Mouse (Mus musculus): ENCODE measurements around the gene Prps1l3. TPM values are rescaled to one million over a fixed set of nuclear protein-coding genes. Genes with fewer than 3 reads are reported as not detected.

The Prps1l3 gene
- total and polyA plus RNA-seq, 3 experiments = 5.8 to 20.4 (median 18.5) TPM

DNA sequence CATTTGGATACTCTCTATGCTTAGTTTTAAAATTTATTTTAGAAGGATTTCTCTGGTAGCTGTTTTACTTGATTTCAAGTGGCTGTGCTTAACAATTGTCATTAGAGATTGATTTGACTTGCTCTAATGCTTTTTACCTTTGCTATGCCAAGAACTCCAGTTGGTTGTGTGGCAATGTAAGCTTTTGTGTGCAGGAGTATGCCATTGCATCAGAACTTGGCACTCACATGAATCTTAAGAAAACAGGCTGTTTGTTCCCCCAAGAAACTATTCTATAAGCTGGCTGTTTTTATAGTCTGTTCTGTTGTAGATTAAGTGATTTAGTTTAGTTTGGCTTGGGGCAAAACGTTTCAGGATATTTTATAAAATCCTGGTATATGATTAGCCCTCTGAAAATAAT is 45.2 kb downstream of the Prps1l3 start:
- H3K79me2 ChIP-seq (replicated peaks; ENCODE audit: control insufficient read depth, insufficient read depth, low read length) = no peaks in the 10 kb centered on the region
- H3K4me1 ChIP-seq (ENCODE audit: control insufficient read depth, insufficient read depth, low read length) = no peaks in the 10 kb centered on the region
- no peak overlapping the region for H3K9ac ChIP-seq (ENCODE audit: low read depth, low read length)
- no peak overlapping the region for H3K4me3 ChIP-seq
- no peaks in the 10 kb centered on the region for H3K27me3 ChIP-seq (ENCODE audit: control insufficient read depth, insufficient read depth, low read length)
- no peaks in the 10 kb centered on the region for H3K36me3 ChIP-seq (ENCODE audit: control insufficient read depth, insufficient read depth, low read length)
- TF ChIP-seq EP300 (IDR thresholded peaks at IDR 0.05; ENCODE audit: insufficient read depth, low read depth, low read length) (no peak), POLR2A (IDR thresholded peaks at IDR 0.05; ENCODE audit: insufficient read depth, low read depth, low read length) (no peak)
- intact Hi-C loops (cut with DNase I) = no loop called here
- no peak overlapping the region for H3K27ac ChIP-seq
- DNase-seq = no peak
- 37% methylated on average over 1 of the region's 1 CpGs for WGBS

DNA sequence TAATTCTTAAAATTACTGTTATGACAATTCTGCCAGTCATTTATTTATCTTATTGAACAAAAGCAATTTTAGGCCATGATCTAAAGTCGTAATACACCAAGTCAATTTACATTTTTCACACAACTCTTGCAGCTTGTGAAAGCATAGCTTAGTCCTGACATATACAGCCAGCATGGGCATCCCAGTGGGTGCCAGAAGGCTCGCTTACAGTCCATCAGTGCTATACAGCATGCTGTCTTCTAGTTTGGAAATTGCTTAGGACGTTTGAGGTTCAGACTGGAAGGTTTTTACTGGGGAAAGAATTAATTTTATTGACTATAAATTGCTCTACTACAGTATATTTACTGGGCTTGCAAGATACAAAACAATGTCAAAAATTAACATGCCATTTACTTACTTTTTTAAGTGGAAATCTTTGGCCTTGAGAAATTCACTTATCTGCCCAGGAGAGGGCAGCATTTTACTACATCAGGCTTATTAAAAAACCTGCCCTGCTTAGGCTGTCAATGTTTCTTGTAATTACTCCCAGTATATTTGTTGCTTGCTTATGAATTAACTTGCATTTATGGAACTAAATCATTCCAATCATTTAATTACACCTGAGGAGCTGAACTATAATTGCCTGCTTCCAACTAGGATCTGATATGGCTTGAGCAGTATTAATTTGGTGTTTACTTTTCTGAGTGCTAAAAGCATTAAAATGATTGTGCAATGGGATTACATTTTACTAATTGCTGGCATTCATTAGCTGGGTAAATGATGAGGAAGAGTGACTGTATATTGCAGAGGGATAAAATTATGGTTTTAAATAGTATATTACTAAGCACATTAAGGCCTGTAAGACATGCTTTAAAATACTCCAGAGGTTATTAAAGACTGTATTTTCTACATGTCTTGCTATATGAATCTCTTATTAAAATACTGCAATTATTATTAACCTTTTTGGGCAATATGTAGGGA is 51.2 kb downstream of the Prps1l3 start:
- 56% methylated on average over 3 of the region's 3 CpGs for WGBS
- no peak for DNase-seq
- no peaks in the 10 kb centered on the region for H3K27me3 ChIP-seq (ENCODE audit: control insufficient read depth, insufficient read depth, low read length)
- H3K4me1 ChIP-seq (ENCODE audit: control insufficient read depth, insufficient read depth, low read length) = no peaks in the 10 kb centered on the region
- H3K9ac ChIP-seq (ENCODE audit: low read depth, low read length) = no peak overlapping the region
- intact Hi-C loops (cut with DNase I) = loop anchor here (1.0 to 5.0 kb wide), 2 partner anchors 266 to 506 kb away; partner anchors contain the start of gene Foxa1
- no peak for TF ChIP-seq EP300 (IDR thresholded peaks at IDR 0.05; ENCODE audit: insufficient read depth, low read depth, low read length)
- TF ChIP-seq CTCF (IDR thresholded peaks at IDR 0.05) = peak; percentile 83
- H3K36me3 ChIP-seq (ENCODE audit: control insufficient read depth, insufficient read depth, low read length) = no peaks in the 10 kb centered on the region
- H3K27ac ChIP-seq = no peak overlapping the region
- H3K4me3 ChIP-seq = no peak overlapping the region
- H3K79me2 ChIP-seq (replicated peaks; ENCODE audit: control insufficient read depth, insufficient read depth, low read length) = no peaks in the 10 kb centered on the region

DNA sequence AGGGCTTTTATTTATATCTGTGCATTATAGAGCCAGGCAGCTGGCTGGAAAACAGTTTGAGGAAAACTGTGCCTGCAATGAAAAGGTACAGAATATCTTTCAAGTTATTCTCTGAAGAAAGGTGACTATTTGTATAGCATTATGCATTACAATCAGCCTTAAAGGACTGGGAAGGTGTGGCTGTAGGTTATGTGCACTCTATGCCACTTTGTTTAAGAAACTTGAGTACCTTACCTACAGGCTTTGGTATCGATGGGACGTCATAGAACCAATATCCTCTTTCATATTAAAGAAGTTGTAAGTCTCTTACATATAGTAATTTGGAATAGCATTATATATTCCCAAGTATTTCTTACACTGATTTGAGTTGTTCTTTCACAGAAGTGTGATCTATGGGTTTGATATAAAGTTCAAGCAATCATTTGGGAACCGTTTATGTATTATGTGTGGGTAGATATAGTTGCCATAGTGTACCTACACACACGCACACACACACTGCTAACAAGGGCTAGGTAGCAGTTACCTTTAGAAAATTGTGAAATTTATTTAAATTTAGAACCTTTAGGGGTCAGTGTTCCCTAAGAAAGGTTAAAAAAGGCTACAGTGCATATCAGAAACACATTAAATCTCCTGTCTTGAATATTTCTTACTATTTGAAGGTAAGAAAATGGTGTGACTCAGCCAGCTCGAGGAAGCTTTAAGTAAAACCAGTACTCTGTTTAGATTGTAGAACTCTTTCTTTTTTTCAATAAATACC is 55.3 kb downstream of the Prps1l3 start:
- DNase-seq = no peak
- TF ChIP-seq CTCF (IDR thresholded peaks at IDR 0.05) = no peak
- no peak for TF ChIP-seq EP300 (IDR thresholded peaks at IDR 0.05; ENCODE audit: insufficient read depth, low read depth, low read length)
- TF ChIP-seq POLR2A (IDR thresholded peaks at IDR 0.05; ENCODE audit: insufficient read depth, low read depth, low read length) = no peak
- Histone ChIP-seq H3K27ac (no peak overlapping the region), H3K27me3 (ENCODE audit: control insufficient read depth, insufficient read depth, low read length) (no peaks in the 10 kb centered on the region), H3K36me3 (ENCODE audit: control insufficient read depth, insufficient read depth, low read length) (no peaks in the 10 kb centered on the region), H3K79me2 (replicated peaks; ENCODE audit: control insufficient read depth, insufficient read depth, low read length) (no peaks in the 10 kb centered on the region), H3K4me1 (ENCODE audit: control insufficient read depth, insufficient read depth, low read length) (no peaks in the 10 kb centered on the region), H3K9ac (ENCODE audit: low read depth, low read length) (no peak overlapping the region), H3K4me3 (no peak overlapping the region)
- intact Hi-C loops (cut with DNase I) = no loop called here
- WGBS = 81% methylated on average over 5 of the region's 5 CpGs

Other genes with a start within 250 kb of the Prps1l3 start
- gene Slc25a21, start 32.9 kb upstream of the Prps1l3 start, total RNA-seq (2021) = under 1 TPM; 0.34 to 0.66 TPM
- gene Slc25a21, start 32.9 kb upstream of the Prps1l3 start, polyA plus RNA-seq (2012; rRNA removed) = 0.06 TPM in 1 of 2 replicates, not detected in the other
- 1 to 10 TPM; 4.1 to 4.5 TPM for gene Mipol1, start within 50 bp of the Prps1l3 start, total RNA-seq (2021)
- gene Mipol1, start within 50 bp of the Prps1l3 start, polyA plus RNA-seq (2012; rRNA removed) = 1.3 and 1.5 TPM in 2 replicates